Mouse (Mus musculus): ENCODE results near the gene Ppp2r5a. TPM values are rescaled to one million over a fixed set of nuclear protein-coding genes. Genes with fewer than 3 reads are reported as not detected.
"Not testable (repeated sequence)": the region's sequence is repeated elsewhere in the genome, so short reads cannot be mapped to it uniquely, and the experiment has no call there.

Ppp2r5a gene
- total RNA-seq (2022): 10 to 100 TPM; 62.4 to 75.3 (median 67.2) TPM

GRCm38 (mm10) chr1:191403074-191403473 is at the start of gene Ppp2r5a:
Gene Ppp2r5a (minus strand): TSS chr1:191403272.
- DNase-seq (ENCODE audit: low spot score in 2 of 2): no peak

DNA sequence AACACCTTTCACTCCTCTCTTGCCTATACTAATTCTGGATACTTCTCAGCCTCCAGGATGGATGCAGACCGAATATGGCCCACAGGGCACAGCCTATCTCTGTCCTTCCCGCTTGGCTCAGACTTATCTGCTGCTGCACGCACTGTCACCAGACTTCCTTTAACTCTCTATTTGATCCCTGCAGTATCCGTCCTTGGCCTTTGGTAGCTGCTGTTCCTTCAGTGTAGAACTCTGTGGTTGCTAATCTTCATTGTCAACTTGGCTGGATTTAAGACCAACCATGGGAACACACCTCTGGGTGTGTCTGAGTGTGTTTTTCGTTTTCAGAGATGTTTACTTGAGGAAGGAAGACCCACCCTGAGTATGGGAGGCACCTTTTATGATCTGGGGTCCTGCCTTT is 47.5 kb upstream of the Ppp2r5a start:
- DNase-seq (ENCODE audit: low spot score in 2 of 2): no peak

DNA sequence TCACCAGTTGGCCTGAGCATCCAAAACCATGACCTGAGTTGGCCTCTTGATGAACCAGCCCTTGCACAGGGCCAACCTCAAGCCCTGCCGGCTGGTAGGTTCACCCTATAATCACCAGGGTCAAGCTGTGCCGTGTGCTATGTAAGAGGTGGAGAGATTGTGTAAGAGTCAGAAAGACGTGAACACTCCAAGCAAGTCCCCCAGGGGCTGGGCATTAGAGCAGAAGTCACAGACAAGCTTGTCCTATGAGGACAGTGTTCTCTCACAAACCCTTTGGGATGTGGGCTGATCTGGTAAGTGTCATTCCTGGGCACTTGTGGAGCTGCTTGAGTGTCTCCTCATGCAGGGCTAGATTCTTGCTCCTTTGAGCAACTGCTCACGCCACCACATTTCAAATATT is 46.5 kb upstream of the Ppp2r5a start:
- DNase-seq (ENCODE audit: low spot score in 2 of 2): no peak

DNA sequence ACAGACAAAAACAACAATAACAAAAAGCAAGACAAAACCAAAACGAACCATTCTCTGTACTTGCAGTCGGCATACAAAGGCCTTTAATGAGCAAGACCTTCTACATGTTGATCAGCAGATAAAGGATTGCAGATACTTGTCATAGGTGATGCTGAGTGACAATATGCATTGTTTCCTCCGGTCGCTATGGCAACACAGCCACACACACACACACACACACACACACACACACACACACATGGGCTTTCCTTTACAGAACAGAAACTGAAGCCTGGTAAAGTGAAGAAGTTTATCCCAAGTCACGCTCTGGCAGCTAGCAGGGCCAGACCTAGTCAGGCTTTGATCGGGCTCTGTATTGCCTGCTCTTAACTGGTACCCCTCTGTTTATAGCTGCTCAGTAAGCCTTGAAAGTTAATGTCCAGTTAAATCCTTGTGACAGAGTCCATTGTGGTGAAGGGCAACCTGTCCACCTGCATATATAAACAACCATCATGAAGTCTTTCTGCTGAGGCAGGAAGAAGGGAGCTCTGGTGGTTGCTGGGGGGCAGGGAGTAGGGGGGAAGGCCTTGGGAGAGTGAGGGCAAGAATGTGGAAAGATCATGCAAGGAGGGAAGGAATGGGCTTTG is 44.4 kb upstream of the Ppp2r5a start:
- DNase-seq (ENCODE audit: low spot score in 2 of 2): no peak

DNA sequence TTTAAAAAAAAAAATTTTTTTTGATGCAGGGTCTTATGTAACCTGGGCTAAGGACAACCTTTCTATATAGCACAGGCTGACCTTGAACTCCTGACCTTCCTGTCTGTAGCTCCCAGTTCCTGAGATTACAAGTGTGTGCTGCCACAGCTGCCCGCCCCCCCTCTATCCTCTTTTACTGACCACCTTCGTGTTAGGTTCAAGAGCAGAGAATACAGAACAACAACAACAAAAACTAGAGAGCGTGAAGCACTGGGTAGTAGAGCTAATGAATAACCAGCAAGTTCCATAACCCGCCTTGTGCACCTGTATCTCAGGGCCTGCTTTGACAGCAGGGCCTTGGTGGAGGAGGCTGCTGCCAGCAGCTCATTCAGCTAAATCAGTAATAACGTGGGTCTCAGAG is 43.2 kb upstream of the Ppp2r5a start:
- DNase-seq (ENCODE audit: low spot score in 2 of 2): no peak

DNA sequence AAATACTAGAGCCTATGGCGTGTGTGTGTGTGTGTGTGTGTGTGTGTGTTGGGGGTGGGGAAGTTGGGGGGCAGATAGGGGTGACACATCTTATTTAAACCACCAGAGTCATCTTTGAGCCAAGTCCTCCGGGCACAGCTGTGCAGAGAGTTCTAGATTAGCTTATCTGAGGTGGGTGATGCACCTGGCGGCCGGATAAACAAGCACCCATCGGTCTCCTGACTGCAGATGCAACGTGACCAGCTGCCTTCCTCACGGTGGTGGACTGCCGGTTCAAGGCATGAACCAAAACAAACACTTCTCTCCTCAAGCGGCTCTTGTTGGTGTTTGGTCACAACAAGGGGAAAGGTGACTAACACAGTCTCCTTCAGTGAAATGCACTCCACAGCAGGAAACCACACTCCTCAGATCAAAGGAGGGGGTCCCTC is 42.8 kb upstream of the Ppp2r5a start:
- no peak for DNase-seq (ENCODE audit: low spot score in 2 of 2)

DNA sequence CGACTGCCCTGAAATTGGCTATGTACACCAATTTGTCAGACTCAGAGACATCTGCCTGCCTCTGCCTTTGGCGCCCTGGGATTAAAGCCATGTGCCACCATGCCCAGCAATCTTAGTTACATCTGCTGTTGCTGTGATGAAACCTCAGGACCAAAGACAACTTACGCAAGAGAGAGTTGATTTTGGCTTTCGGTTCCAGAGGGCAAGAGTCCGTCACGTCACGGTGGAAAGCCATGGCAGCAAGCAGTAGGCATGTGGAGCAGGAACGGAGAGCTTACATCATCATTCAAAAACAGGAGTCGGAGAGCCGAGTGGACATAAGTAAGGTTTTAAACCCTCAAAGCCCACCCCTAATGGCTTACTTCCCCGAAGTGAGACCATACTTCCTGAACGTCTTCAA is 42.3 kb upstream of the Ppp2r5a start:
- no peak for DNase-seq (ENCODE audit: low spot score in 2 of 2)

GRCm38 (mm10) chr1:191444467-191444866 is 41.4 kb upstream of the Ppp2r5a start:
- no peak for DNase-seq (ENCODE audit: low spot score in 2 of 2)

- DNase-seq (ENCODE audit: low spot score in 2 of 2): no peak
These were observed 35.9 kb upstream of the Ppp2r5a start for GRCm38 (mm10) chr1:191439011-191439410.

DNA sequence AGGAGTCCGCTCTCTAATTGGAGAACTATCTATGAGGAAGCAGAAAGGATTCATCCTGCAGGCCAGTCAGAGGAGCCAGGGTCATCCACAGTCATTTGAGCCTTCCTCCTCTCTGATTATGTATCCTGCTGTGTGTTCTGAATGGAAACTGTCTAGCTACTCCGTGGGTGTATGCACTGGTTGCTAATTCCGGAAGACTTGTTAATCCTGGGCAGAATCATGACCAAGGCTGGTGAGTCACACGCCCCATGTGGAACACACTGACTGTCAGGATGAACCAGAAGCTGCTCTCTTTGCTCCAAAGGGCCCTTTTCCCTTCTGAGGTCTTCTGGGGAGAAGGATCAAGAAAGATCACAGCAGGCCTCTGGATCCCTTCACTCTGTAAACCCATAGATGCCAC is 35.5 kb upstream of the Ppp2r5a start:
- DNase-seq (ENCODE audit: low spot score in 2 of 2): no peak

DNA sequence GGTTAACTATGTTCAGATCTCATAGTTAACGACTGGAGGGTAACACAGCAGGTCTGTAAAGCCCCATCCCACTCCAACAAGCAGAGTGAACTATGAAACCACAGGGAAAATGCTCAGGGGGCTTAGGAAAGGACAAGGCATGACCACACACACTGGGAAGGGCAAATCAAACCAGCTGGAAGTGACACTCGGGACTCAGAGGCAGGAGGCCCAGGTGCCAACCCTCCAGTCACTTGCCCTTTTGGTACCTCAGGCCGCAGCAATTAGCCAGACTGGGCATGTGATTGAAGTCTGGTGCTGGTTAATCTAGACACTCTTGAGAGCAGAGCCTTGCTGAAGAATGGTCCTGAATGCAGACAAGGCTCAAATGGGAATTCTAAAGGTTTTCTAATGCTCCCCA is 33.6 kb upstream of the Ppp2r5a start:
- no peak for DNase-seq (ENCODE audit: low spot score in 2 of 2)

DNA sequence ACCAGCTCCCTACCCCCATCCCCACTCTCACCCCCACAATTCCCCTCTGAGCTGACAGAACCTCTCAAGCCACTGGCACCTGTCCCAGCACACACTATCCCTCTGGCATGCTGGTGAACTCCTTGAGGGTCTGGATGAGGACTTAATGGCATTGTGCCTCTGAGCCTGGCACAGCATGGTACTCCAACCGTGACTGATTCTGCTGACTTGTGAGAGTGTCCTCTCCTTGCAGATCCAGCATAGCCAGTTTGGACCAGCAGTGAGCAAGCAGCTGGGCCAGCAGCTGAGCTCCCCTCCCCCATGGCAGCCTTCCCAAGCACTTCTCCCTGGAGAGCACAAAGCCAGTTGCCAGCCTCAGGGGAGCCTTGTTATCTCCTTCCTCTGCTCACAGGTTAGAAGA is 32.3 kb upstream of the Ppp2r5a start:
- DNase-seq (ENCODE audit: low spot score in 2 of 2): peak; percentile 60 to 73

DNA sequence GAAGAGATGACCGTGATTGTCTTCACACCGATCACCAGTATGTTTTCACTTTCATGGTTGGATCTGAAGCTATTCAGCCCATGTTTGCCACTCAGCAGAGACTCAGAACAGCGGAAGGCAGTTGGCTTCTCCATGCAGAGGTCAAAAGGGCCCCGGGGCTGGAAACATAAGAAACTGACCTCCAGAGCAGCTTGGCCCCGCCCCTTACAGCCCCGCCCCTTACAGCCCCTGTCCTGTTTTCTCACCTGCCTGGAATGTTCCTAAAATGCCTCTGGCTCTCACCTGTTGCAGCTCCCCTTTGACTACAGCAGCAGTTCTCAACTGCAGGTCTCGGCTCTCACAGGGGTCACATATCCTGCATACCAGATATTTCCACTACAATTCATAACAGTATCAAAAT is 29.5 kb upstream of the Ppp2r5a start:
- DNase-seq (ENCODE audit: low spot score in 2 of 2): no peak

DNA sequence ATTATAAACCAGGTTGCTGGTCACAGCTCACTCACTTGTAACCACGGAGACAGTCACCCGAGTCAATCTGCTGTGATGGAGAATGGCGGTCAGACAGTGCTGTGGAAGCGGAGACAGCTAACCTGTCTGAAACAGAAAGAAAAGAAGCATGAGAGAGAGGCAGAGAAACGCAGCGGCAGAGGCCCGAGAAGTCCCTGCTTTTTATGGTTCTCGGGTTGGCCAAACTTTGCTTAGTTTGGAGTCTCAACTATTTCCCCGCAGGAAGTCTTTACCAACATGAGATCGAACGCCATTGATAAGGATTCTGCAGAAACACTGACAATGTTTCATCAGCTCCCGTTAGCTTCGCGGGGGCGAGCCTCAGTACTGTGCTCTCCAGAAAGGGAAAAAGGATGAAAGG is 29.0 kb upstream of the Ppp2r5a start:
- no peak for DNase-seq (ENCODE audit: low spot score in 2 of 2)

DNA sequence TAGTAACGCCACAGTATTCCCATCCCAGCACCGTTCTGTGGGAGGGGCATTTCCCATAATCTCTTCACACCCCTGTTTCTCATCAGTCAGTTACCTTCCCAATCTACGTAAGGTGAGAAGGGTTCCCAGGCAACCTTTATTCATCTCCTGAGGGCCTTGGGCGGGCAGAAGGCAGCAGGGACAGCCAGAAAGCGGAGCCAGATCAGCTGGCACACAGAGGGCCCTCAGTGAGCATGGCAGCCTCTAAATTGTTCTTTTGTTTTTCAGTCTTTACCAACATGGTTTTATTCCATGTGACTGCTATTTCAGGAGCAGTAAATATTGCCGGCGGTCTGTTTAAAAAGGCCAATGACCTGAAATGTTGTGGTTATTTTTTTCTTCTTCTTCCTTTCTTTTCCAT is 27.0 kb upstream of the Ppp2r5a start:
- DNase-seq (ENCODE audit: low spot score in 2 of 2): no peak

DNA sequence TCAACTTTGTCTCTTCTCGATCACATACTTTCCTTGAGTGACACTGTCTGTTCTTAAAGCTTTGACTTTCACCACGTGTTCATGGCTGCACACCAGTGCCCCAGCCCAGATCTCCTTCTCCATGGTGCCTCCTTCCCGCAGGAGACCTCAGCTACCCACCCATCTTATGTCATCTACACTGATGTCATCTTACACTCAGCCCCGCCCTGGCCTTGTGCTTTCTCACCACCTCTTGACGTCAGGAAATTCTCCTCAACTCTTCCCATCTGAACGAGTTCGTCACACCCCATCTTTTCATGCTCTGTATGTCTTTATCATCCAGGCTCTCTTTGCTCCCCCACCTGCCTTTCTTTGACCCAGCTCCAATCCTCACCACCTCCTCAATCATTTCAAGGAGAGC is 22.8 kb upstream of the Ppp2r5a start:
- no peak for DNase-seq (ENCODE audit: low spot score in 2 of 2)

GRCm38 (mm10) chr1:191423201-191423600 is 20.1 kb upstream of the Ppp2r5a start:
- DNase-seq (ENCODE audit: low spot score in 2 of 2): no peak

DNA sequence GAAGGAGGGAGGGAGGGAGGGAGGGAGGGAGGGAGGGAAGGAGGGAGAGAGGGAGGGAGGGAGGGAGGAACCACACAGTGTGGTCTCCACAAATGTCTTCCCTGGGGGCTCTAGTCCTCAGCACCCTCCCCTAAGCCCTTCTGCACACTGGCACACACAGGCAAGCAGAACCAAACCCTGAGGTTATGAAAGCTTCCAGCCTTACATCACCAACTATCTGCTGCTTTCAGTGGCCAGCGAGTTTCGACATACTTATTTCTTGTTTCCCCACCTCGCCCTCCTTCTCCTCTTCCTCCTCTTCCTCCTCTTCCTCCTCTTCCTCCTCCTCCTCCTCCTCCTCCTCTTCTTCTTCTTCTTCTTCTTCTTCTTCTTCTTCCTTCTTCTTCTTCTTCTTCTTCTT is 19.6 kb upstream of the Ppp2r5a start:
- not testable (repeated sequence) for DNase-seq (ENCODE audit: low spot score in 2 of 2)

DNA sequence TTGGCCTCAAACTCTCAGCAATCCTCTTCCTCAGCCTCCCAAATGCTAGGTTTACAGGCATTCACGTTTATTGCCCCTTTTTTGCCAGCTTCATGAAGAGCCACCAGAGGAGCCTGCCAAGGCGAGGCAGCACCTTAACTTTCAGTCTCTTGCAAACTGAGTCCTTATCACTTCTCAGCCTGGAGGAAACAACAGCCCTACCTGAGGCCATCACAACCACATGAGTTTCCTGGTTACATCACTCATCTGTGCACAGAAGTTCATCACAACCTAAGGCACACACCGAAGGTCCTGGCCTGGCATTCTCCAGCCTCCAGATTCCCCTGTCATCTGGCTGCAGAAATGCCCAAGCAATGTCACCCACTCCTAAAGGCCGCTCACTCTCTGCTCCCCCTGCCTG is 19.1 kb upstream of the Ppp2r5a start:
- no peak for DNase-seq (ENCODE audit: low spot score in 2 of 2)

GRCm38 (mm10) chr1:191421426-191421999 is 18.4 kb upstream of the Ppp2r5a start:
- no peak for DNase-seq (ENCODE audit: low spot score in 2 of 2)

GRCm38 (mm10) chr1:191420930-191421404 is 17.9 kb upstream of the Ppp2r5a start:
- DNase-seq (ENCODE audit: low spot score in 2 of 2): peak; percentile 34 to 73

DNA sequence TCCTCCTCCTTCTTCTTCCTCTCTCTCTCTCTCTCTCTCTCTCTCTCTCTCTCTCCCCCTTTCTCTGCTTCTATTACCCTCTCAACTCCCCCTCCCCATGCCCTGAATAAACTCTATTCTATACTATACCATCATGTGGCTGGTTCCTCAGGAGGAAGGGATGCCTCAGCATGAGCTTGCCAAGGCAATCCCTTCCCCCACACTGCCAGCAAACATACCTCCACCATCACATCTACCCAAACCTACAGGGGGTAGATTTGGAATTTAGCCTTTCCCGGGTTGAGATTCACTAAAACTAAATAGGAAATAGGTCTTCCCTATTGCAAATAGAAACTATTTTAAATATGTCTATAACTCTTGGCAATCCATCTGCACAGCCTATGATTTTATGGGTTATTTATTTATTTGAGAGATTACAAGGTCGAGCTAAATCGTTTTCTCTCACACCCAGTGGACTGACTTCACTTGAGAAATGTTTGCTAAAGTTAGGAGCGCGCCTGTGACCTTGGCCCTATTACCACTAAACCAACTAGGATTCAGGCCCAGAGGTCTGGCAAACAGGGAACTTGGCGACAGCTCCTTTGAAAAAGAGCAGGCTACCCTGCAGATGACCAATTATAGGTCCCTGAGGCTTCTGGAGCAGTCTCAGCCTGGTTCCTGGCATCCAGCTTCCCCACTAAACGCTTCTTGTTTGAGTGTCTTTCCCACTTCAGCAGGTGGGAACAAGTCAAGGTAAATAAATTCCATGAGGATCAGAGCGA is 17.1 kb upstream of the Ppp2r5a start:
- DNase-seq (ENCODE audit: low spot score in 2 of 2): peak; percentile 34 to 65

GRCm38 (mm10) chr1:191419421-191419820 is 16.3 kb upstream of the Ppp2r5a start:
- no peak for DNase-seq (ENCODE audit: low spot score in 2 of 2)
